Mouse (Mus musculus) forebrain, embryonic 16.5 days (tissue): ENCODE data around the gene Ddn. TPM values are rescaled to one million over a fixed set of nuclear protein-coding genes. Genes with fewer than 3 reads are reported as not detected.

Experiments
- ATAC-seq: fragments of 200-750 bp; cut with Nextera tagmentation; 2 replicates; pipeline ENCODE4 v1.8.0; 2017; ENCODE audit warnings: mild to moderate bottlenecking, moderate library complexity
- H3K27ac ChIP-seq: fragments of 300-500 bp; sonication (generic); 2 replicates; pipeline ENCODE4 v1.5.1; 2014; ENCODE audit warnings: low read length, control low read depth
- H3K27me3 ChIP-seq: fragments of 300-500 bp; sonication (generic); replicated peaks from 2 replicates; pipeline ENCODE4 v1.6.1; 2014; ENCODE audit warnings: low read length; ENCODE audit not compliant: control insufficient read depth, insufficient read depth
- H3K36me3 ChIP-seq: fragments of 300-500 bp; sonication (generic); 2 replicates; pipeline ENCODE4 v1.6.1; 2014; ENCODE audit not compliant: control insufficient read depth, insufficient read depth
- H3K4me1 ChIP-seq: fragments of 300-500 bp; sonication (generic); replicated peaks from 2 replicates; pipeline ENCODE4 v1.6.1; 2014; ENCODE audit warnings: low read length; ENCODE audit not compliant: control insufficient read depth, insufficient read depth
- H3K4me2 ChIP-seq: fragments of 300-500 bp; sonication (generic); 2 replicates; pipeline ENCODE4 v1.6.1; 2014; ENCODE audit warnings: mild to moderate bottlenecking, low read length, control low read depth
- H3K4me3 ChIP-seq: fragments of 300-500 bp; sonication (generic); replicated peaks from 2 replicates; pipeline ENCODE4 v1.5.1; 2014; ENCODE audit warnings: mild to moderate bottlenecking, low read length, control low read depth
- H3K9ac ChIP-seq: fragments of 300-500 bp; sonication (generic); replicated peaks from 2 replicates; pipeline ENCODE4 v1.6.1; 2014; ENCODE audit warnings: low read depth, low read length, control low read depth
- H3K9me3 ChIP-seq: fragments of 300-500 bp; sonication (generic); 2 replicates; pipeline ENCODE4 v1.6.1; 2016; ENCODE audit warnings: low read length; ENCODE audit not compliant: control insufficient read depth
- WGBS: fragments of 180-500 bp; shearing (Covaris S2); extraction: QIAGEN DNeasy Blood & Tissue Kit; methylation state at CpG from one replicate; pipeline ENCODE4 v1.1.7; 2014; 5-methylcytosine and 5-hydroxymethylcytosine counted together
- polyA plus RNA-seq: library from polyadenylated mRNA; unstranded; fragments of >200 nt; fragmentation: Nextera tagmentation; extraction: Ambion mirVana; gene quantifications from 2 replicates; pipeline ENCODE4 v1.2.1, GENCODE M21; 2015

The Ddn gene
- polyA plus RNA-seq, 1 experiment from 2014 or later = 0.46 TPM

DNA sequence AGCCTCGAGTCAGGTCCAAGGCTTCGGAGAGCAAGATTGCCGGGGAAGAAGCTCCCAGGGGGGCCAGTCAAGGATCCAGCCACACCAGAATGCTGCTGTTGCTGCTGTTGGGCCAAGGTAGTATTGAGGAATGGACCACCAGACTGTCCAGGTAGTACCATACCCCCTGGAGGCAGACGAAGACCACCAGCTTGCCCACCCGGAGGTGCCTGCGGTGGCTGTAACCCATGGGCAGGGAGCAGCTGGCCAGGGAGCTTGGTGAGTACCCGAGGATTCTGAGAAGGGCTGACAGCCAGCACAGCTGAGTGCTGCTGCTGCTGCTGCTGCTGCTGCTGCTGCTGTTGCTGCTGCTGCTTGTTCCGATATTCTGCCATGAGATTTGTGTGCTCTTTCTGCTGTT, 36.9 kb upstream of the Ddn start:
- Histone ChIP-seq H3K4me3 (no peak overlapping the region), H3K9ac (no peak overlapping the region), H3K4me1 (no peaks in the 10 kb centered on the region), H3K9me3 (no peaks in the 10 kb centered on the region), H3K27ac (no peak overlapping the region), H3K4me2 (no peak overlapping the region), H3K27me3 (no peaks in the 10 kb centered on the region), H3K36me3 (peaks cover 66% of the 10 kb centered on the region)
- WGBS = 88% methylated on average over 8 of the region's 8 CpGs
- no peak for ATAC-seq

DNA sequence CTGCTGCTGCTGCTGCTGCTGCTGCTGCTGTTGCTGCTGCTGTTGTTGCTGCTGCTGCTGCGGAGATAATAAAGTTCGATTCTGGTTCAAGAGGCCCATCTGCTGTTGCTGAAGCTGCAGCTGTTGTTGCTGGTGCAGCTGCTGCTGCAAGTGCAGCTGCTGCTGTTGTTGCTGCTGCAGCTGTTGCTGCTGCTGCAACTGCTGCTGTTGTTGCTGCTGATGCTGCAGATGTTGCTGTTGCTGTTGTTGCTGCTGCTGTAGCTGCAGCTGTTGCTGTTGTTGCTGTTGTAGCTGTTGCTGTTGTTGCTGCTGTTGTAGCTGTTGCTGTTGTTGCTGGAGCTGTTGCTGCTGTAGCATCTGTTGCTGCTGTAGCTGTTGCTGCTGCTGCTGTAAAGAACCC, 35.9 kb upstream of the Ddn start:
- WGBS = 95% methylated on average over 2 of the region's 2 CpGs
- H3K4me1 ChIP-seq = no peaks in the 10 kb centered on the region
- no peak overlapping the region for H3K4me2 ChIP-seq
- H3K27ac ChIP-seq = no peak overlapping the region
- H3K9me3 ChIP-seq = no peaks in the 10 kb centered on the region
- peaks cover 67% of the 10 kb centered on the region for H3K36me3 ChIP-seq
- H3K27me3 ChIP-seq = no peaks in the 10 kb centered on the region
- no peak for ATAC-seq
- no peak overlapping the region for H3K9ac ChIP-seq
- no peak overlapping the region for H3K4me3 ChIP-seq

DNA sequence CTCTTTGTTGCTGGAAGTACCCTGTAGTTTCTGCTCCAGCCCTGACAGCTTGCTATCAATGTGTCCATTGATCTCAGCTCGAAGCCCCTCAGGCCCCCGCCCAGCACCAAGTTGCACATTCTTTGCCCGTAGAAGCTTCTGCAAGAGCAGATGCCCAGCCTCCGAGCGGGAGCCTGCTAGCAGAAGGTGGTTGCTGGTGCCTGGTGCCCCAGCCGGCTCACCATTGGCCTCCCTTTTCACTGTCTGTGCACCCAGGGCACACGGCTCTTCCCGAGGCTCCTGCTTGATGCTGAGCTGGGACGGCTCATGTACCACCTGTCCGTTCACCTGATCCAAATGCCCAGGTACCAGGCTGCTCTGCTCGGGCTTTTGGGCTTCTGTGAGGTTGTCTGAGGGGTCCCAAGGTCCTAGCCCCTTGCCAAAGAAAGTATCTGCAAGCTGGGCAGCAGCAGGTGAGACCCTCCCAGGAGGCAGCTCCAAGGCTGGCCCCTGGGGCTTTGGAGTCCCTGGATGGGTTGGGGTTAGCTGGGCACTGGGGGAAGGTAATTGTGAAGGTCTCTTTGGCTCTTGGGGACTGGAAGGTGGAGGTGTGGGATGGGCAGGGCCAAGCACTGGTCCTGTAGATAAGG, 34.4 kb upstream of the Ddn start:
- Histone ChIP-seq H3K27me3 (no peaks in the 10 kb centered on the region), H3K4me2 (no peak overlapping the region), H3K4me1 (no peaks in the 10 kb centered on the region), H3K4me3 (no peak overlapping the region), H3K9ac (no peak overlapping the region), H3K27ac (no peak overlapping the region), H3K9me3 (no peaks in the 10 kb centered on the region), H3K36me3 (peaks cover 70% of the 10 kb centered on the region)
- no peak for ATAC-seq
- 92% methylated on average over 11 of the region's 11 CpGs for WGBS

DNA sequence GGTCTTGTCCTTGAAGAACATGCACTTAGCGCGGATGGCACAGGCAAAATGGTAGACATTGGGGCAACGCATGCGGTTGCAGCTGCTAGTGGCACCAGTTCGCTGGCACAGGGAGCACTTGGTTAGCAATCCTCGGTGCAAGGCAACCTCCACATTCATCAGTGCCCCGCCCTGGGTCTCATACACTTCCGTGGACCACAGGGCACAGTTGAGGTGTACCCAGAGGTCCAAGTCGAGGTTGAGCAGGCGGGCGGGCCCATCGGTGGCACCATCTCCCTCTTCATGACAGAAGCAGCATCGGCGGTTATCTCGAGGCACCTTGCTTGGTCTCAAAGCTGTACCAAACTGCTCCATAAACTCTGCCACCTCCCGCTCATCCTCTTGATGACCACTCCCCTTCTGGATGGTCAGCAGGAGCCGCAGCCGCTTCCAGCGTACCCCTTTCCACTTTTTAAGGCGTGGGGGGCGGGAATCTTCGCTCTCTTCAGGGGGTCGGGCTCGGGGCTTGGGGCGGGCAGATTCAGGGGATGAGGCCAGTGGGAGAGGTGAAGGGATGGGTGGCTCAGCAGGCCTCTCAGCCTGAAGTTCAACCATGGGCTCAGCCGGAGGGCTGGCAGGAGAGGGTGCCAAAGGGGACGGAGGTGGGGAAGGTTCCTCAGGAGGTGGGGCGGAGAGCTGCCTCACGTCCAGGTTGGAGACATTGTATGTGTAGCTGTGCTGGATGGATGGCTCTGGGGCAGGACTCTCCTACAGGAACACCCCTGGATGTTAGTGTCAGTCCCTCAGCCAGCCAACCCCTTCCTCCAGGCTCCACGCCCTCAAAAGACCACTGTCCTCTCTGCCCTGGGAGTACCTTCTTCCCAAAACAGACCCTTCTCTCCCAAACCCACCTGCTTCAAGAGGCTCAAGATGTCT, 30.6 kb upstream of the Ddn start:
- no peaks in the 10 kb centered on the region for H3K4me1 ChIP-seq
- no peak overlapping the region for H3K27ac ChIP-seq
- H3K27me3 ChIP-seq = no peaks in the 10 kb centered on the region
- no peaks in the 10 kb centered on the region for H3K9me3 ChIP-seq
- peaks cover 69% of the 10 kb centered on the region for H3K36me3 ChIP-seq
- no peak overlapping the region for H3K4me2 ChIP-seq
- ATAC-seq = no peak
- no peak overlapping the region for H3K9ac ChIP-seq
- 95% methylated on average over 30 of the region's 30 CpGs for WGBS
- H3K4me3 ChIP-seq = no peak overlapping the region

DNA sequence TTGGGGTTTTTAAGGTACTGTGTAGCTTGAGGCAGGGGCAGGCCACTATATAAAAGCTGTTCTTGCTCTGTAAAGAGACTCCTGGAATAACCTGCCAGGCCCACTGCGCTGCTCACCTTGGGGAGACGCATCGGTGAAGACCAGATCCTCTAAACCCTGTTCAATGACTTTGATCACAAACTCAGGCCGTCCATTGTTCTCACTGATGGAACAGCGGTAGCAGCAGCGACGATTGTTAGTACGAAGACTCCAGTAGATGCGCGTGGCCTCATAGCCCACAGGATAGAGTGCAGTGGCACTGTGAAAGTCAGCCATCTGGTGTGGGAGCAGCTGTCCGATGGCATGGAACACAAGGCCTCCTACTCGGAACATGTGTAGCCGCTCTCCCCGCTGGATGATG, 29.9 kb upstream of the Ddn start:
- 95% methylated on average over 14 of the region's 14 CpGs for WGBS
- Histone ChIP-seq H3K36me3 (peaks cover 74% of the 10 kb centered on the region), H3K9me3 (no peaks in the 10 kb centered on the region), H3K27ac (no peak overlapping the region), H3K4me3 (no peak overlapping the region), H3K4me1 (no peaks in the 10 kb centered on the region), H3K9ac (no peak overlapping the region), H3K27me3 (no peaks in the 10 kb centered on the region), H3K4me2 (no peak overlapping the region)
- no peak for ATAC-seq

DNA sequence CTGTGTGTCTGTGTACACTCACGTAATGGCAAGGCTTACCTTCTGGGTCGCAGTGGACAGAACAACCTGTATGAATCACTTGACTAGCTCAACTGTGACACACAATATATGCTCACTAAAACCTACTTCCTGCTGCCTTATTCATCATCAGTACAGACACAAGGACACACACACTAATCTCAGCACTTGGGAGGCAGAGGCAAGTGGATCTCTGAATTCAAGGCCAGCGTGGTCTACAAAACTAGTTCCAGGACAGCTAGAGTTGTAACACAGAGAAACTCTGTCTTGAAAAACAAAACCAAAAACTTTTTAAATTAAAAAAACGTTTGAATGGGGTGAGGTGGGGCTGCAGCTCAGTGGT, 28.4 kb upstream of the Ddn start:
- no peak overlapping the region for H3K4me3 ChIP-seq
- no peaks in the 10 kb centered on the region for H3K27me3 ChIP-seq
- no peak overlapping the region for H3K4me2 ChIP-seq
- no peaks in the 10 kb centered on the region for H3K4me1 ChIP-seq
- no peak overlapping the region for H3K27ac ChIP-seq
- peaks cover 70% of the 10 kb centered on the region for H3K36me3 ChIP-seq
- no peak for ATAC-seq
- no peak overlapping the region for H3K9ac ChIP-seq
- 75% methylated on average over 4 of the region's 4 CpGs for WGBS
- H3K9me3 ChIP-seq = no peaks in the 10 kb centered on the region

DNA sequence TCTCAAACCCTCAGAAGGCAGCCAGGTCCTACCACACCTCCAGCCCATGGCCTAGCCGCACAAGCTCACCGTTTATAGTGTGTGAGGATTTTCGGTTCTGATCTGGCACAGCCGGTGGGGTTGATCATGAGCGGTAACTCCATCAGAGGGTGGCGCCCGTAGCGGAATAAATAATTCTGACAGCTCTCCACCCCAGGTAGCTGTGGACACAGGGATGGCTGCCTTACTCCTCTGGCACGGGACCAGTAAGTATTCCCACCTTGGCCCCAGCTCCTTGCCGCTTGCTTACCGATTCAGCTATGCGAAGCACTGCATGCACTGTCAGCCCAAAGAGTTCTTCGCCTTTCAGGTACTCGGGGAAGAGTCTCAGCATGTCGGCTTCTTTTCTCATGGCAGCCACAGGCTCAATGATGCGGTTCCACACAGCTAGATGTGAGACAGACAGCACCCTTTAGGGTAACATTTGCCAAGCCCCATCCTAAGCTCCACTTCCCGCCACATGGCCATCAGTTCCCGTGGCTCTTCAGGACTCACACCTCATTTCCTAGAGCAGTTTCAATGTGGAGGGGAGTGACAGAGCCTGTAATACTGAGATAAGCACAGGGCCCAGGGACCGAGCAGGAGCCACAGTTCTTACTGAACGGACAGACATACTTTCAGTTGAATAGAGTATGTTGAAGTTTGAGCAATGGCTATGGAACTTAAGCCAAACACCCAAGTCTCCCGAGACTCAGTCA, 27.9 kb upstream of the Ddn start:
- Histone ChIP-seq H3K36me3 (peaks cover 66% of the 10 kb centered on the region), H3K9me3 (no peaks in the 10 kb centered on the region), H3K9ac (no peak overlapping the region), H3K4me1 (peaks cover under 1% of the 10 kb centered on the region; the same call in 1 of the 2 replicates), H3K4me2 (no peak overlapping the region), H3K27me3 (no peaks in the 10 kb centered on the region), H3K27ac (no peak overlapping the region), H3K4me3 (no peak overlapping the region)
- no peak for ATAC-seq
- WGBS = 94% methylated on average over 21 of the region's 21 CpGs

DNA sequence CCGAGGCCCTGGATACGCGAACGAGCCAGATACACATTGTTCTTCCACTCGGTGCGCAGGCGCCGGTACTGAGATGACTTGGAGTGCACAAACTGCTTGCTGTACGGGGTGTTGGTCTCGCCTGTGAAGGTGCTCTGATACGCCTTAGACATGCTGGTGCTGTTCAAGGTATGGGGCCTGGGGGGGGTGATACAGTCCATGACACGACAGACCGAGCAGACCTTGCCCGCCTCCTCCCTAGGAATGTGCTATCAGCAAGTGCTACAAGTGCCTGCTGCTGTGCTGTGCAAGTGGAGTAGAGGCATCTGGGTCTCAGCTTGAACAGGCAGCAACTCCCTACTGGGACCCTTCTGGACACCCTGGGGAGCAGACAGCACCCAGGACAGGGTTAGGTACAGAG, 26.0 kb upstream of the Ddn start:
- Histone ChIP-seq H3K27ac (no peak overlapping the region), H3K4me3 (no peak overlapping the region), H3K36me3 (peaks cover 53% of the 10 kb centered on the region), H3K4me1 (peaks cover 9% of the 10 kb centered on the region), H3K9me3 (no peaks in the 10 kb centered on the region), H3K9ac (no peak overlapping the region), H3K27me3 (no peaks in the 10 kb centered on the region), H3K4me2 (no peak overlapping the region)
- no peak for ATAC-seq
- 95% methylated on average over 14 of the region's 14 CpGs for WGBS

DNA sequence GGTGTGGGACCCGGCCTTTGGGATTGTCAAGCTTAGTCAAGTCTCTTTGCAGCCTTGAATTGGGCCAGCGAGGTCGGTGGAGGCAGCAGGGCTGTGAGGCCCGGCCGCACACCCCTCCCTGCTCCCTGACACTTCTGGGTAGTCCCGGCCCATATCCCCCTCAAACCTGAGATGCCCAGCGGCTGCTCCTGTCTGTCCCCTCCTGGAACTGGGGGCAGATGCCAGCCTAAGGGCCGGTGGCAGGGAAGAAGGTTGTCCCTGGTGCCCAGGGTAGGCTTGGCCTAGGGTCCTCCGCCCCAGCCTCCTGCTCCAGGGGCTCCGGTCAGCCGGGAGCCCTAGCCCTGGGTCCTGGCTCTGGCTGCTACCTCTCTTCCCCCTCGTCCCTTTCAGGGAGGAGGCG, 24.8 kb upstream of the Ddn start:
- ATAC-seq = no peak
- H3K27ac ChIP-seq = no peak overlapping the region
- H3K4me3 ChIP-seq = no peak overlapping the region
- WGBS = 91% methylated on average over 13 of the region's 13 CpGs
- H3K4me1 ChIP-seq = peaks cover 17% of the 10 kb centered on the region
- H3K4me2 ChIP-seq = no peak overlapping the region
- no peak overlapping the region for H3K9ac ChIP-seq
- no peaks in the 10 kb centered on the region for H3K27me3 ChIP-seq
- H3K36me3 ChIP-seq = peaks cover 43% of the 10 kb centered on the region
- no peaks in the 10 kb centered on the region for H3K9me3 ChIP-seq
